Mouse (Mus musculus) layer of hippocampus, adult 9-11 months (tissue): Measurements from ENCODE around the gene Opa3.

Experiments used
- DNase-seq: peaks from one replicate; pipeline ENCODE4 v3.0.0; 2022

Gene Opa3

DNA sequence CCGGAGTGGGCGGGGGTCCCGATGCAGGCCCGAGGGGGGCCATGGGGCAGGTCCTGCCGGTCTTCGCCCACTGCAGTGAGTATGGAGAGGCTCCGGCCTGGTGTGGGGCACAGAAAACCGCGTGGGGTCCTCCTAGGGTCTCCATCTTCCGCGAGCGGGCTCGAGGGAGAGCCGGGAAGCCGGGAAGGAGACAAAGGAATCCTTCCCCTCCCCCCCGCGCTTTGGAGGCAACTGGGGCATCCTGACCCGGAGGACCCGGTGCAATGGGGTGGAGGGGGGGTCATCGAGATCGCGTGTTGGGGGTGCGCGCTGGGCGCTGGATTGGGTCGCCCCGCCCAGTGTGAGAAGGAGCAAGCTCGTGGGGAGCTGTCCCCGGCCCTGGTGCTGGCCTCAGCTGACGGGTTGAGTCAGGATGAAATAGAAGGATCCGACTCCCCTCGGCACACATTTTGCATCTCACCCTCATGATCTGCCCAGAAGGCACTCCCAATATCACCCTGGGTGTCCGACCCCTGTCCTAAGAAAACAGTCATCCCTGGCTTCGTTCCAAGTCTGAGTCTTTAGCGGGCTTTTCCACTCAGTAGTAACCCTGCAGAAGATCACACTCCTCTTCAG, 54.8 kb downstream of the Opa3 start:
- DNase-seq, result no peak

DNA sequence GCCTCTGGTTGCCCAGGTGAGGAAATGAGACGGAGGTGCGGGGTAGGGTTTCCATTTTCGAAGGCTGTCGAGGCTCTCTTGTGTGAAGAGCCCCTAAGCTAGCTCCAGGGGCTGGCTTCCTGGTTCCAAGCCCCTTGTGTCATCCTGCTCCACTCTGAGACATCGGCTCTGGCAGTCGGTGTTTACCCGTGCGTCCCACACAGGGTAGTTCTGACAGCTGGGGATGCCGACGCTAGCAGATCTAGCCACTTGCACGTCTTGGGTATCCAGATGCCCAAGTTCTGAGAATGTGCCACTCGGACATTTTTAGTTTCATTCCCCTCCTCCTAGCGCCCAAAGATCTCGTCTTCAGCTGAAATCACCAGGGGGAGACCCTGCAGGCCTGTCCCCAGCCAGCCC, 55.3 kb downstream of the Opa3 start:
- no peak for DNase-seq

GRCm38 (mm10) chr7:19284763-19285162, 56.6 kb downstream of the Opa3 start:
- no peak for DNase-seq

DNA sequence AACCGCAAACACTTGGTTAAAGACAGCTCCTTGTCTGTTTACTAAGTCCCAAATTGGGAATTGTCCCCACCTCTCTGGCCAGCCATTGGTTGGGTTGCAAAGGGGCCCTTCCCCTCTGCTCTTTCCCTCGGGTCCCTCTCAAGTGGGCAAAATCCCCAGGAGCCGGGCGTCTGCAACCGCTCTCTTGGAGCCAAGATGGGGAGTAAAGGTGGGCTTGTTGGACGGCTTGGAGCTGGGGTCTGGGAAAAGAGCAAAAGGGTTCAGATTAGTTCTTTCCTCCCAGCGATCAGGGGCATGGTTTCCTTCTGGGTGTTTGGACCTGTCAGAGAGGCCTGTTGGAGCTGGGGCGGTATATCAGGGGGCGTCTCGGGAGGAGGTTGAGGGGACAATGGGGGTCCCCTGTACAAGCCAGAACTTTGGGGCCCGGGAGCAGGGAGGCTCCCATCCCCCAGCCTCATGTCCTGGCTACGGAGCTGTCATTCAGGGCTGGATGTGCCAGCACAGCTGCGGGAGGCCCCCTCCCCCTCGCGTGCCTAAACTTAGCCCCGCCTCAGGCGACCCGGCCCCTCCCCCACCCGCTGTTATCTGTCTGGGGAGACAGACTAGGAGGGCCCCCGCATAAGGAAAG, 62.9 kb downstream of the Opa3 start:
- no peak for DNase-seq

DNA sequence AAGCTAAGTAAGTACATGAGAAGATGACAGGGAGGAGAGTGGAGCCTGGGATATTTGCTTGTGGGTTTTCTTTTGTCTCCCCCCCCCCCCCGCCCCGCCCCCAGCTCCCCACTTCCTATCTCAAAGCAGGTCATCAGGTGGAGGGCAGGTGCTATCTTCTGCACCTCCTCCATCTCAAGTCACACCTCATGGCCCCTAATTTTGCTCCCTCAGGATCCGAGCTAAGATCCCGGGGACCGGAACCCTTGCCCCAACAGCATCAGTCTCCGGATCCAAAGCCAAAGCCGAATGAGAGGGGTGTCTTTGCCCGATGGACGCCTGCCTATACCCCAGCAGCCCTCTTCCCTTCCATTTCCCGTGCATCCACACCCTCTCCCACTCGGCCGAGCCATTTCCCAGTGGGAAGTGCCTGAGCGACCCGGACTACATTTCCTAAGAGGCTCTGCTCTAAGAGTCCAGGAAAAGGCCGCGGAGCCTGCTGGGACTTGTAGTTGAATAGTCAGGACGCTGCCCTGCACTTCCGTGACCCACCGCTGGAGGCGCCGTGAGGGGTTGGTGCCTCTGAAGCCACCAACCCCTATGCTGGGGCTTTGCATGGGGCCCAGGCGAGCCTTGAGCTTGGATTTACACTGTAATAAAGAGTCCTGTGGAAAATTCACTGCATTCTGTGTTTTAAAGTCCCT, 67.5 kb downstream of the Opa3 start:
- DNase-seq, result peak; percentile 96

GRCm38 (mm10) chr7:19297034-19297433, 68.9 kb downstream of the Opa3 start:
- DNase-seq, result no peak

DNA sequence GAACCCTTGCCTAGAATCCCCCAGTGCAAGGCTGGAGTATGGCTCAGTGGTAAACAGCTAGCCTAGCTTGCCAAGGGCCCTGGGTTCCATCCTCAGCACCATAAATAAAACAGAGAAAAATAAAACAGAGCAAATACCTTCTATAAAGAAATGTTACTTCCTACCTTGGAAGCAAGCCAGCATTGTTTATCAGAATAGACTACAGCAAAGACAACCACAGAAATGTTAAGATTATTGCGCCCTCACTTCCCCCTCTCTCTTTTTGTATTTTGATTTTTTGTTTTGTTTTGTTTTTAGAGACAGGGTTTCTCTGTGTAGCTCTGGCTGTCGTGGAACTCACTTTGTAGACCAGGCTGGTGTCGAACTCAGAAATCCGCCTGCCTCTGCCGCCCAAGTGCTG, 69.7 kb downstream of the Opa3 start:
- no peak for DNase-seq

DNA sequence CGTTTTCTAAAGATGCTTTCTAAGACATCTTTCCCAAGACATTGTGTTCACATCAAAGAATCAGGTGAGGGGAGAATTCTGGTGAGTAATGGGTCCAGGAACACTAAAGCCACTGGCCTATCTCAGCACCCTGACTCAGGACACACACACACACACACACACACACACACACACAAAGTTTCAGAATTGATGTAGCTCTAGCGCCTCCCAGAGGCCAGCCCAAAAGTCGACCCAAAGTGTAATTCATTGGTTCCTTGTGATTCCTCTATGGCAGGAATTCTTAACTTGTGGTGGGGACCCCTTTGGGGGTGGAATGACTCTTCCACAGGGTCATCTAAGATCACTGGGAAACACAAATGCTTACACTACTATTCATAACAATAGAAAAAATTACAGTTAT, 71.1 kb downstream of the Opa3 start:
- DNase-seq, result no peak

- DNase-seq, result peak; percentile 81
Measured at GRCm38 (mm10) chr7:19300501-19301421, 72.6 kb downstream of the Opa3 start.

DNA sequence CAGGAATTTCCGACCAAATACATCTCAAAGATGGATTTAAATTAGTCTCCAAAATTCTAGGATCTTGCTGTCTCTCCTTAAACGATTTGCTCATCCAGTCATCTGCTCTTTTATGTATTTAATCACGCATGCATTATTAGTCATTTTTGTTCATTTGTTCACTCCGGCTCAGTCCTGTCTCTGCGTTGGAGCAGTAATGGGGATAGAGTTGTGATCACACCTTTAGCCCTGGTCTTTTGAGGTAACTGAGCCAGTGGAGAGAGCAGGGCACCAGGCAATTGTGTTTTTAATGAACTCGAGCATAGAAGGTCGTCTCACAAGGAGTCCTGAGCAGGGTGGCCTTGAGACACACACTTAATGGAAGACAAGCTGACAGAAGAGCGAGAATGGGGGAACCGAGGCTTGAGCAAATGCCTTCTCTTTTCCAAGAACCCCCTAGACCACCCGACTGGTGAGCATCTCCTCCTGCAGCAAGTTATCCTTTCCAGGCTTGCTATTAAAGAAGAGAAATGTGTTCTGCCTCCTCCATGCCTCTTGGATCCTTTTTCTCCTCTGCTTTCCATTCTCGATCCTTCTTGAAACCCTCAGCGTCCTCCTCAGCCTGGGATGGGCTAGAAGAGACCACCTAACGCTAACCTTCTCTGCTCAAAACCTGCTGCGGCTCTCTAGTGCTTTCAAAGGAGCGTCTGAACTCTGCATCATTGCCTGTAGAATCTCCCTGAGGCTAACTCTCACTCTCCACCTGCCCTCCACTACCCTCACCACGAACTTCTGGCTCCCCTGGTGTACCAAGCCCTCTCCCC, 73.5 kb downstream of the Opa3 start:
- no peak for DNase-seq

- no peak for DNase-seq
Measured at GRCm38 (mm10) chr7:19302264-19303045, 74.3 kb downstream of the Opa3 start.

GRCm38 (mm10) chr7:19303046-19303305, 74.8 kb downstream of the Opa3 start:
- no peak for DNase-seq

GRCm38 (mm10) chr7:19303770-19304169, 75.6 kb downstream of the Opa3 start:
- no peak for DNase-seq

- DNase-seq, result no peak
Measured at GRCm38 (mm10) chr7:19304501-19305412, 76.6 kb downstream of the Opa3 start.

DNA sequence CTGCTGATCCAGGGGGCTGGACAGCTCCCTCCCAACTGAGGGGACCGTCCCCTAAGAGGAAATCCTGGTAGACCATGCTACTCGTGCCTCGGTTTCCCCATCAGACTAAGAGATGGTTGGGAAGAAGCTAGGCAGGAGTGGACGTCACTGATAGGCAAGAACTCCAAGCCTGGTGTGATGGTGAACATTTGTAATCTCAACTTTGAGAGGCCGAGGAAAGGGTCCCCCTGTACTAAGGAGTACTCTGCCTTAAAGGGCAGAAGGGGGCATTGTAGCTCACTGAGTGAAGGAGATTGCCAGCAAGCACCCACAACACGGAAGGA, 77.2 kb downstream of the Opa3 start:
- no peak for DNase-seq
